Comparison of ENCODE assay signal across 8 mouse cellular contexts in genomic region chr10:42269281-42270025, GRCm38 (mm10). TPM values are rescaled to one million over a fixed set of nuclear protein-coding genes. Genes with fewer than 3 reads are reported as not detected.
DNase-seq lines count a peak whose midpoint lies in the region; ATAC-seq and TF ChIP-seq lines count a peak whose summit lies in the region.

No protein-coding gene starts in this region.

- TF ChIP-seq CTCF in CH12.LX (conservative IDR thresholded peaks at IDR 0.05 in 1 of 2, IDR thresholded peaks at IDR 0.05 in 1 of 2; ENCODE audit: low read depth in 2 of 2, low read length in 2 of 2) = no peak

- peaks cover 9 to 56% of the 10 kb centered on the region in 2 experiments for H3K4me1 ChIP-seq in CH12.LX (ENCODE audit: control insufficient read depth in 1 of 2, insufficient read depth in 2 of 2)

- H3K79me2 ChIP-seq in CH12.LX (replicated peaks; ENCODE audit: control insufficient read depth, extremely low read depth, insufficient read depth, poor library complexity, severe bottlenecking) = peaks cover 41% of the 10 kb centered on the region
- peaks cover 21% of the 10 kb centered on the region for H3K79me2 ChIP-seq in myocyte (ENCODE audit: control insufficient read depth, insufficient read depth)

- no peak overlapping the region for H3ac ChIP-seq in myocyte (ENCODE audit: control insufficient read depth, insufficient read length)

- dilution Hi-C loops in CH12.LX (cut with MboI; ENCODE audit: extremely low pct_ligation_motif_present, extremely low pct_unique_long_range_greater_than_20kb, low sequenced_read_pairs) = no loop called here

- peak overlapping the region; percentile 71 for H3K27ac ChIP-seq in CH12.LX (ENCODE audit: insufficient read depth, low read depth)

- H3K27me3 ChIP-seq in CH12.LX (replicated peaks) (no peaks in the 10 kb centered on the region), myocyte (ENCODE audit: control insufficient read depth, insufficient read depth, insufficient read length) (no peaks in the 10 kb centered on the region)

- H3K4me3 ChIP-seq in CH12.LX (replicated peaks in 1 of 3; ENCODE audit: low read depth in 2 of 3, low read length in 2 of 3, poor library complexity in 1 of 3) = peak overlapping the region in 2 of 3 experiments; percentile 7 to 37
- H3K4me3 ChIP-seq in myocyte = no peak overlapping the region

- in situ Hi-C loops in CH12.LX (cut with MboI; ENCODE audit: low pct_ligation_motif_present, low pct_unique_long_range_greater_than_20kb, low sequenced_read_pairs) = no loop called here

- TF ChIP-seq EP300 in CH12.LX (IDR thresholded peaks at IDR 0.05; ENCODE audit: low read length) = peak; percentile 34

- peaks cover 29 to 56% of the 10 kb centered on the region in 2 experiments for H3K36me3 ChIP-seq in CH12.LX (replicated peaks in 1 of 2; ENCODE audit: control insufficient read depth in 1 of 2, insufficient read depth in 1 of 2, low read length in 1 of 2)
- peaks cover 13% of the 10 kb centered on the region for H3K36me3 ChIP-seq in myocyte (ENCODE audit: control insufficient read depth, insufficient read depth)

- ATAC-seq in cerebellum, adult (ENCODE audit: insufficient number of reproducible peaks, low FRiP score, low TSS enrichment) = no peak

- peak overlapping the region; percentile 41 for H3K9ac ChIP-seq in CH12.LX (ENCODE audit: insufficient read depth, low read depth)

- TF ChIP-seq POLR2A in CH12.LX (IDR thresholded peaks at IDR 0.05; ENCODE audit: low read depth, low read length) (peak; percentile 66), myocyte (IDR thresholded peaks at IDR 0.05; ENCODE audit: insufficient read length, low read depth) (no peak)

- DNase-seq in adrenal gland, adult 8-10 months = peak; percentile 37
- no peak for DNase-seq in adrenal gland, postnatal 4 days (ENCODE audit: low spot score in 2 of 2)
- DNase-seq in CH12.LX (ENCODE audit: extremely low read depth) = peak; percentile 72
- DNase-seq in kidney, postnatal 14 days = peak; percentile 35
- DNase-seq in urinary bladder, adult 2 months (ENCODE audit: low spot score) = no peak
- no peak for DNase-seq in gastrocnemius, postnatal 4 days (ENCODE audit: low spot score in 2 of 2)

- H3K4me2 ChIP-seq in CH12.LX (ENCODE audit: insufficient read depth, low read depth, poor library complexity, severe bottlenecking) (peak overlapping the region; percentile 89), myocyte (ENCODE audit: low read depth) (peak overlapping the region; percentile 43)

- H3K9me3 ChIP-seq in CH12.LX (replicated peaks; ENCODE audit: low read length) = peaks cover under 1% of the 10 kb centered on the region

- TF ChIP-seq RAD21 in CH12.LX (IDR thresholded peaks at IDR 0.05; ENCODE audit: low read depth, low read length) = no peak

TF ChIP-seq in CH12.LX, 34 proteins besides CTCF, POLR2A, EP300 and RAD21:
- TF ChIP-seq MXI1 (IDR thresholded peaks at IDR 0.05; ENCODE audit: low read depth, low read length) (peak; percentile 70), ELF1 (IDR thresholded peaks at IDR 0.05; ENCODE audit: low read depth, low read length) (no peak), NELFE (IDR thresholded peaks at IDR 0.05; ENCODE audit: low read depth, low read length) (no peak), USF2 (conservative IDR thresholded peaks at IDR 0.05; ENCODE audit: low read depth, low read length) (no peak), TBP (conservative IDR thresholded peaks at IDR 0.05; ENCODE audit: low read depth, low read length) (peak; percentile 41; the same call in 1 of the 2 replicates), MAFK (IDR thresholded peaks at IDR 0.05; ENCODE audit: insufficient replicate concordance, low read length) (no peak), MEF2A (IDR thresholded peaks at IDR 0.05; ENCODE audit: borderline replicate concordance, low read depth, low read length) (peak; percentile 49; the same call in 1 of the 2 replicates), BHLHE40 (IDR thresholded peaks at IDR 0.05; ENCODE audit: low read depth, low read length) (peak; percentile 87), ETS1 (conservative IDR thresholded peaks at IDR 0.05; ENCODE audit: low read depth, low read length) (peak; percentile 54; the same call in 1 of the 2 replicates), ZKSCAN1 (IDR thresholded peaks at IDR 0.05; ENCODE audit: borderline replicate concordance, low read depth, low read length) (no peak), CHD2 (IDR thresholded peaks at IDR 0.05; ENCODE audit: low read length) (no peak), MAX (IDR thresholded peaks at IDR 0.05; ENCODE audit: low read length) (peak; percentile 57), POLR2AphosphoS2 (IDR thresholded peaks at IDR 0.05; ENCODE audit: low read depth, low read length) (no peak), IRF4 (IDR thresholded peaks at IDR 0.05; ENCODE audit: low read depth, low read length) (peak; percentile 52; the same call in 1 of the 2 replicates), NRF1 (IDR thresholded peaks at IDR 0.05; ENCODE audit: low read depth, low read length) (no peak), TCF12 (IDR thresholded peaks at IDR 0.05; ENCODE audit: low read depth, low read length) (peak; percentile 25; the same call in 1 of the 2 replicates), ZC3H11A (IDR thresholded peaks at IDR 0.05; ENCODE audit: low read depth, low read length) (no peak), SIN3A (IDR thresholded peaks at IDR 0.05; ENCODE audit: low read length) (peak; percentile 89), MAZ (IDR thresholded peaks at IDR 0.05; ENCODE audit: low read depth, low read length) (no peak)

TF ChIP-seq in myocyte, 11 proteins besides CTCF, POLR2A, EP300 and RAD21:
- peak in 2 of 3 experiments; percentile 77 to 84 for TF ChIP-seq MYOD1 (IDR thresholded peaks at IDR 0.05; ENCODE audit: control insufficient read depth in 1 of 3, insufficient read length in 2 of 3, low read depth in 2 of 3)
- TF ChIP-seq MYOG (IDR thresholded peaks at IDR 0.05; ENCODE audit: control insufficient read depth in 1 of 3, insufficient read depth in 1 of 3, insufficient read length in 2 of 3, low read depth in 2 of 3) = peak in 1 of 3 experiments; percentile 54
- no peak for TF ChIP-seq USF1 (IDR thresholded peaks at IDR 0.05; ENCODE audit: low read depth)
- no peak for TF ChIP-seq REST (IDR thresholded peaks at IDR 0.05; ENCODE audit: insufficient read depth, insufficient read length)

RNA-seq across cellular contexts. Expression of gene Foxo3, which starts 7.1 kb away (rescaled TPM):
- total RNA-seq in adrenal gland, adult 8-10 months (2022) = 10 to 100 TPM; 57.7 to 70.0 (median 65.4) TPM
- 10 to 100 TPM; 71.7 to 72.8 TPM for total RNA-seq in adrenal gland, postnatal 4 days (2021)
- total RNA-seq in CH12.LX (2012; rRNA removed) = 13.0 and 18.2 TPM in 2 replicates
- 8.8 and 9.2 TPM in 2 replicates for total RNA-seq in CH12.LX (2014; rRNA removed)
- polyA plus RNA-seq in CH12.LX (2012; ENCODE audit: insufficient read length, low read depth) = 10.7 and 12.6 TPM in 2 replicates
- 11.2 TPM for polyA plus RNA-seq in myocyte (2012; fragmentation: generic; extraction: Trizol)
- 14.9 and 23.9 TPM in 2 replicates for polyA plus RNA-seq in urinary bladder, adult 2 months (2012; rRNA removed)
- total RNA-seq in gastrocnemius, postnatal 4 days (2021) = 10 to 100 TPM; 43.8 to 46.4 TPM

Comparison
In these comparisons a context has a peak if more than half of its experiments do, and no peak if none do; other contexts are left out.
1. DNase-seq: peak in adrenal gland, adult 8-10 months (single experiment), CH12.LX (single experiment) and kidney, postnatal 14 days (single experiment); none in adrenal gland, postnatal 4 days (0 of 2), urinary bladder, adult 2 months (single experiment) and gastrocnemius, postnatal 4 days (0 of 2).